Mouse (Mus musculus) layer of hippocampus, postnatal 14 days (tissue): ENCODE data around the gene Gm44805. TPM values are rescaled to one million over a fixed set of nuclear protein-coding genes. Genes with fewer than 3 reads are reported as not detected.
"Not testable (repeated sequence)": the region's sequence is repeated elsewhere in the genome, so short reads cannot be mapped to it uniquely, and the experiment has no call there.

Experiments
- DNase-seq, 2 experiments: peaks; one replicate each; pipeline ENCODE4 v3.0.0; 2021 to 2022; ENCODE audit warnings: low spot score in 2 of 2, mixed read lengths in 1 of 2
- total RNA-seq, 2 experiments: library from RNA; stranded (reverse); gene quantifications; 2 replicates each; pipeline ENCODE4 v1.2.3; 2021

Gm44805 gene
- total RNA-seq, 2 experiments from 2014 or later, result not detected

- DNase-seq, result no peak
Measured at GRCm38 (mm10) chr7:19700299-19701068, 19.3 kb upstream of the Gm44805 start.

GRCm38 (mm10) chr7:19699827-19700148 lies 18.6 kb upstream of the Gm44805 start:
- no peak for DNase-seq

DNA sequence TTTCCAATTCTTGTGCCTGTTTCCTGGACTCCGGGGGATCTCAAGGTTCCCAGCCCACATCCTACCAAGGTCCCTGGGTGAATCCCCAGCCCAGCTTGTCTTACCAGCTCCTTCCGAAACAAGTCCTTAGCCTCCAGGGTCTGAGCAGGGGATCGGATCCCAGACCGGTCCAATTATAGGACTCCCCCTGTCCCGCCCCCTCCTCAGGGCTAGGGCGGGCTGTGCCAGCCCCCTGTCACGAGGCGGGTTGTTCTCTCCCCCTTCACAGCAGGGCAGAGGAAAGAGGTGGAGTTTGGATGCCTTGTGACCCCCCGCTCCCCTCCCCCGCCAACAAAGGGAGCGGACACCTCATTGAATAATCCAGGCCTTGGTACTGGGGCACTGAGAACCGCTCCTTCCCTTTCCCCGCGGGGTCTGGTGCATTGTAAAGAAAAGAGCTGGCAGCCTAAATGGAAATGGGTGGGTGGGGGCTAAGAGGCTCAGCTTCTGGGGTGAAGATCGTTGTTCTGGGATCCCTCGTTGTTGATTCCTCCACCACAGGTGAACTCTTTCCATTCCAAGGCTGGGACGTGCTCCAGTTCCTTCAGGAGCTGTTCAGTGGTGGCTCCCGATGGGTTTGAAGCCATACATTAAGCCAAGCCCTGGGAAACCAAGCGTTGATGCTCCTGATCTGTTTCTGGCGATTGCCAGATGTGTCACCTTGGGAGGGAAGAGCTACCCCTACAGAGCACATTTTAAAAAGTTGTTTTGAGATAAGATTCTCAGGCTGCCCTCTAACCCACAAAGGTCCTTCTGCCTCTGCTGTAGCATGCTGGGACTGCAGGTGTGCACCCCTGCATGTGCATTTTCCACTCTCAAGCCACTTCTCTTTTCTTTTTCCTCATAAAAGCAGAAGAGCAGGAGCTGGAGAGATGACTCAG lies 17.9 kb upstream of the Gm44805 start, which contains the start of gene Apoe:
TSS of gene Apoe (minus strand) at position 282 of the 920 bp plus-strand sequence.
- DNase-seq, result peak; percentile 65 to 81

GRCm38 (mm10) chr7:19697949-19698906 lies 17.0 kb upstream of the Gm44805 start:
- no peak for DNase-seq

DNA sequence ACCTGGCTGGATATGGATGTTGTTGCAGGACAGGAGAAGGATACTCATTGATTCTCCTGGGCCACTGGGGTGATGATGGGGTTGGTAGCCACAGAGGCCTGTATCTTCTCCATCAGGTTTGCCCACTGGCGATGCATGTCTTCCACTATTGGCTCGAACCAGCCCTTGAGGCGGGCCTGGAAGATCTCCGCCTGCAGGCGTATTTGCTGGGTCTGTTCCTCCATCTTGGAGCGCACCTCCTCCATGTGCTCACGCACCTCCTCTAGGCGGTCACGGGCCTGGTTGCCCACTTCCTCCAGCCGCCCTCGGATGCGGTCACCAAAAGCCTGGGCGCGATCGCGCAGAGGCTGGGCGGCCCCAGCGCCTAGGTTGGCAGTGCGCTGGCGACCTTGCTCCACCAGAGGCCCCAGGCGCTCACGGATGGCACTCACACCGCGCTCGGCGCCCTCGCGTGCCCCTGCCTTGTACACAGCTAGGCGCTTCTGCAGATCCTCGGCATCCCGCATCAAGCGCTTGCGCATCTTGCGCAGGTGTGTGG lies 15.2 kb upstream of the Gm44805 start:
- DNase-seq, result no peak

DNA sequence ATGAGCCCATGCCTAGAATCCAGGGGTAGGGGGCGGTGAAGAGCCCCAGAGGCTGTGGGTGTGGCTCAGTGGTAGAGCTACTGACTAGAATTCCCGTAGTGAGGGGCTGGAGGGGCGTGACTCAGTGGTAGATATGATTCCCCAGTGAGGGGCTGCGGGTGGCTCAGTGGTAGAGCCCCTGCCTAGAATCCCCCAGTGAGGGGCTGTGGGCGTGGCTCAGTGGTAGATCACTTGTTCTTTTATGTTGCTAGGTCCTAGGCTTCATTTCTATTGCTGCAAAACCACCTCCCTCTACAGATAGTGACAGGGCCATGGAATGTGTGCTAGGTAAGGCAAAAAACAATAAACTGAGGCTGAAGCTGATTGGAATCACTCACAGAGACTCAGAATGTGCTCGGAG lies 14.7 kb upstream of the Gm44805 start:
- DNase-seq, result no peak

GRCm38 (mm10) chr7:19695213-19695594 lies 14.0 kb upstream of the Gm44805 start:
- DNase-seq, result no peak

GRCm38 (mm10) chr7:19694336-19695212 lies 13.4 kb upstream of the Gm44805 start:
- no peak for DNase-seq

- peak in 1 of 2 experiments; percentile 81 for DNase-seq
Measured at GRCm38 (mm10) chr7:19693421-19693820, 12.2 kb upstream of the Gm44805 start.

DNA sequence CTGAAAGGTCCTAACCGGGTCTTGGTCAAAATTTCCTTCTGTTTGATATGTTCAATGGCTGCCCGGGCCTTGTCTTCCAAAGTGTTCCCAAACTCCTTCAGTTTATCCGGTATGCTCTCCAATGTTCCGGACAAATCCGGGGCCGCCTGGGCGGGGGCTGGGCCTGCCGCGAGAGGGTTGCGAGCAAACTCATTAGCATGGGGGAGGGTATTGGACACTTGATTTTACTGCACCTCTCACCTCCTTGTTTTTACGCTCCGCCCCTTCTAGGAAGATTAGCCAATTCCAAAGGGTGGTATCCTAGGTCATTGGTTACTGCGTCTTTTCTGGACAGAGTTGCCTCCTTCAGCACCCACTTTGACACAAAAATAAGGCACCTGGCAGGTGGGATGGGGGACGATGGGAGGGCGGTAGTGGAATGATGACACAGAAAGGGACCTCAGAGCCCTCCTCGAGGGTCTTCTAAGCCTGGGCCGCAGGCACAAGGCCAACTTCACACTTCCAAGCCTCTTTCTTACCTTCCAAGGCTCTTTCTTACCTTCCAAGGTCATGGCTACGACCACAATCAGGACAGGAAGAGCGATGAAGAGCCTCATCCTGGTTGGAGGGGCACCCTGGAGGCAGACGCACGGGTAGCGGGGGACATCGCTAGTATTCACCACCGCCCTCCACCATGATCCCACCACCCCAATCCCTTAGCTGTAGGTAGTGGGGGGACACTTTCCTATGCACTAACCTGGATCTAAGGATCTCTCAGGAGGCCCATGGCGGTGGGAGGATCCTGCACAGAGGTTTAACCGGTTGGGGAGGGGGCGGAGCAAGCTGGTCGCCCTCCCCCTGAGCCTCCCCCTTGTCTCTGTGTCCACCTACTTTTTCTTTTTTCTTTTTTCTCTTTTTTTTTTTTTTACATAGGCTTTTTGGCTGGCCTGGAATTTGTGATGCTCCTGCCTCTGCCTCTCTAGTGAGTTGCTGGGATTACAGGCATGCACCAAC lies 10.9 kb upstream of the Gm44805 start, which contains the start of gene Apoc1:
TSS of gene Apoc1 (minus strand) at position 788 of the 993 bp plus-strand sequence.
- DNase-seq, result no peak

DNA sequence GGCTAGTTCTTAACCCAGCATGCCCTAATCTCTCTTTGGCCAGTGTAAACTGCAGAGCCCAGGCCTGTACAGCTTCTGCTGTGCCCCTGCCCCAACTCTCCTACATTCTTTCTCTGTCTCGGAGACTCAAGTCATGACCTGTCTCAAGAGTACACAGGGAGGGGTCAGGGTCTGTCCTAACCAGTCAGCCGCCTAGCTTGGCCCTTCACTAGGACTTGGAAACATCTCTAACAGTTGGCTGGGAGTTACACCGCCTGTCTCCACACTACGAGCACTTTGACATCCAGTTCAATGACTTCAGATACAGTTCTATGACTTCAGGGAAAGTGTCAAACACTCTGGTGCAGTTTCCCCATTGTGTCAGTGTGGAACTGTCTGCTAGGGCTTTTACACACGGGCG lies 10.2 kb upstream of the Gm44805 start:
- no peak for DNase-seq

GRCm38 (mm10) chr7:19690845-19691244 lies 9.6 kb upstream of the Gm44805 start:
- no peak for DNase-seq

GRCm38 (mm10) chr7:19688611-19689010 lies 7.4 kb upstream of the Gm44805 start:
- no peak for DNase-seq

DNA sequence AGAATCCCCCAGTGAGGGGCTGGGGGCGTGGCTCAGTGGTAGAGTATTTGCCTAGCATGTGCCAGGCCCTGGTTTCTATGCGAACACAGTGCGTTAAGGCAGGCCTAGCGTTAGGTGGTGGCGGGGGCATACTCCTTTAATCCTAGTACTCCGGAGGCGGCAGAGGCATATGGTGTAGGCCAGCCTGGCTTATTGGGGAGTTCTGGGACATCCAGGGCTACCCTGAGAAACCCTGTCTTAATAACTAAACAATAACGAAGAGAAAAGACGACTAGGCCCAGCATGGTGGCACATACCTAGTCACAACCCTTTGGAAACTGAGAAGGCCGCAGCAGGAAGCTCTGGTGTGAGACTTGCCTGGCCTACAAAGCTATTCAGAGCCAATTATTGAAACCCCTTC lies 6.9 kb upstream of the Gm44805 start:
- DNase-seq, result no peak

DNA sequence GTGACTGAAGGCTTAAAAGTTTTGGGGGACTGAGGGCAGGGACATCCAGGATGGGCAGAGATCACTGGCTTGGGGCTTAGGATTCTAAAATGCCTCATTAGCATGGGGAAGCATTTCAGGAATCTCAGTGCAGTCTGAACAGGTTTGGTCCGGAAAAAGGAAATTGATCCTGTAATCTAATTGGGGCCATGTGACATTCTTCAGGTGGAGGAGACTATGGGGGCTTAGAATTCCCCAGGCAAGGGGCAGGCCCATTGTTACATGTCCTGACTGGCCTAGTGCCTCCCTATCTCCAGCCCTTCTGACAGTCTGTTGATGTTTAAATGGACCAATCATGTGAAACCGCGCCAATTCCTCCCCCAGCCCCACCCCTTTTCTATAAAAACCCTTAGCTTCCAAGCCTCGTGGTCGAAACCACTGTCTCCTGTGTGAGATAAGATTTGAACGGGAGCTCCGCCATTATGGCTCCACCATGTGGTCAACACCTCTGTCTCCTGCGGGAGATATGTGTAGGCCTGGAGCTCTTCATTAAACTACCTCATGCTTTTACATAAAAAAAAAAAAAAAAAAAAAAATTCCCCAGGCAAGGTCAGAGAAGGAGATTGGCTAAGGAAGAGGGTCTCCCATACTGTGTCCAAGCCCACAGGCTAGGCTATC lies 5.8 kb upstream of the Gm44805 start:
- DNase-seq, result not testable (repeated sequence)

DNA sequence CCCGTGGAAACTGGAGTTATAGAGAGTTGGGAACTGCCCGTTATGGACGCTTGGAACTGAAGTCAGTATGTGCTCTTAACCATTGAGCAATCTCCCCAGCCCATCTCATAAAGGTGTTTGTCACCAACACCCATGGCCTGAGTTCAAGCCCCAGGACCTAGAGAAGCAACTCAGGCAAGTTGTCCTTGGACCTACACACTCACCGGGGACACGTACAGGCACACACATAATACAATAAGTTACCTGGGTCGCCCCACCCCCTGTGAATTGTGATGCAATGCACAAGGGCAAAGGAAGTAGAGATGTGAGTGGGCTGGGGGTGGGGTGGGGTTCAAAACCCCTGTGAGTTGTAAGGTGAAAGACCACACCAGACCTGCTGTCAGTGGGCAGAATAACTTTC lies 5.3 kb upstream of the Gm44805 start:
- DNase-seq, result no peak

DNA sequence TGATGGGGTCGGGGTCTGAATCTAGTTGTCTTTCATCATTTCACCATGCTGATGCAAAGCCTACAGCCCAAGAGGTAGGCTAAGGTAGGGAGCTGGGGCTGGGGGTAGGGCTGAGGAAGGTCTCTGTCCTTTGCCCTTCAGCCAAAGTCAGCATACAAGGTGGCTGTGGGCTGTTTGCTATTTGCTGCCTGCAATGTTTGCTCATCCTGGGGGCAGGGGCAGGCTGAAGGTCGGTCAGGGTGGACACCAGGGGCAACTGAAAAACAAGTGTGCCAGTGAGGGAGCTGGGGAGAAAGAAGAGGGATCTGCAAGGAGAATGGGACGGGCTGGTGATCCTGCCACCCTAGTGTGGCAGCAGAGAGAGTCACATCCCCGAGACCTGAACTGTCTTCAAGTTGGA lies 4.2 kb upstream of the Gm44805 start:
- DNase-seq, result no peak

- no peak for DNase-seq
Measured at GRCm38 (mm10) chr7:19683771-19684201, 2.6 kb upstream of the Gm44805 start.
